Mouse (Mus musculus) NIH3T3 (cell line): ENCODE measurements around the gene Pan3.

Experiments used
- DNase-seq: peaks from one replicate; pipeline ENCODE4 v3.0.0-alpha.2; 2012; ENCODE audit warnings: low read depth

The Pan3 gene

GRCm38 (mm10) chr5:147484142-147484541, 54.2 kb downstream of the Pan3 start:
- peak; percentile 21 for DNase-seq

- no peak for DNase-seq
These were observed 59.3 kb downstream of the Pan3 start for GRCm38 (mm10) chr5:147489226-147489625.

- no peak for DNase-seq
These were observed 60.9 kb downstream of the Pan3 start for GRCm38 (mm10) chr5:147490907-147491306.

GRCm38 (mm10) chr5:147492511-147492910, 62.5 kb downstream of the Pan3 start:
- DNase-seq: no peak

- peak; percentile 52 for DNase-seq
These were observed 63.2 kb downstream of the Pan3 start for GRCm38 (mm10) chr5:147493205-147493604.

GRCm38 (mm10) chr5:147493685-147494084, 63.7 kb downstream of the Pan3 start:
- no peak for DNase-seq

- DNase-seq: no peak
These were observed 64.4 kb downstream of the Pan3 start for GRCm38 (mm10) chr5:147494388-147494787.

GRCm38 (mm10) chr5:147494791-147495376, 64.9 kb downstream of the Pan3 start:
- DNase-seq: no peak

GRCm38 (mm10) chr5:147495961-147496360, 66.0 kb downstream of the Pan3 start:
- DNase-seq: no peak

- no peak for DNase-seq
These were observed 67.0 kb downstream of the Pan3 start for GRCm38 (mm10) chr5:147496921-147497320.

- no peak for DNase-seq
These were observed 67.8 kb downstream of the Pan3 start for GRCm38 (mm10) chr5:147497714-147498113.

GRCm38 (mm10) chr5:147501456-147501998, 71.6 kb downstream of the Pan3 start:
- peak; percentile 7 for DNase-seq

- DNase-seq: peak; percentile 53
These were observed 73.0 kb downstream of the Pan3 start for GRCm38 (mm10) chr5:147502921-147503320.

GRCm38 (mm10) chr5:147511350-147511749, 81.4 kb downstream of the Pan3 start:
- no peak for DNase-seq

GRCm38 (mm10) chr5:147527006-147527405, 97.0 kb downstream of the Pan3 start:
- DNase-seq: no peak

GRCm38 (mm10) chr5:147527788-147528187, 97.8 kb downstream of the Pan3 start:
- no peak for DNase-seq

- DNase-seq: no peak
These were observed 102.1 kb downstream of the Pan3 start for GRCm38 (mm10) chr5:147532031-147532430.

GRCm38 (mm10) chr5:147539409-147539808, 109.4 kb downstream of the Pan3 start:
- DNase-seq: no peak

- no peak for DNase-seq
These were observed 109.9 kb downstream of the Pan3 start for GRCm38 (mm10) chr5:147539815-147540214.

- no peak for DNase-seq
These were observed 112.3 kb downstream of the Pan3 start for GRCm38 (mm10) chr5:147542291-147542690.

GRCm38 (mm10) chr5:147545731-147546241, 115.8 kb downstream of the Pan3 start:
- DNase-seq: peak; percentile 27

GRCm38 (mm10) chr5:147549016-147549755, 119.2 kb downstream of the Pan3 start:
- DNase-seq: no peak
